Mouse (Mus musculus) ES-Bruce4 (cell line): ENCODE measurements around the gene Il25.

Experiments
- CTCF ChIP-seq: IDR thresholded peaks from one replicate; pipeline ENCODE4 v1.8.1; 2011; ENCODE audit warnings: low read depth, low read length
- EP300 ChIP-seq: IDR thresholded peaks from 2 replicates; pipeline ENCODE4 v1.6.1; 2011; ENCODE audit warnings: low read depth, low read length; ENCODE audit not compliant: insufficient read depth
- POLR2A ChIP-seq: IDR thresholded peaks from one replicate; pipeline ENCODE4 v1.8.1; 2011; ENCODE audit warnings: low read length; ENCODE audit not compliant: insufficient read depth

GRCm38 (mm10) chr14:54965044-54965443, 32.5 kb downstream of the Il25 start:
- TF ChIP-seq CTCF (no peak), POLR2A (no peak), EP300 (no peak)
